Mouse (Mus musculus) embryonic facial prominence, embryonic 14.5 days (tissue): Measurements from ENCODE around the gene Wnt3a. TPM values are rescaled to one million over a fixed set of nuclear protein-coding genes. Genes with fewer than 3 reads are reported as not detected.
"Not testable (repeated sequence)": the region's sequence is repeated elsewhere in the genome, so short reads cannot be mapped to it uniquely, and the experiment has no call there.

Experiments
- ATAC-seq: fragments of 200-750 bp; cut with Nextera tagmentation; 2 replicates; pipeline ENCODE4 v1.8.0; 2017; ENCODE audit warnings: low read depth, moderate number of reproducible peaks, moderate TSS enrichment
- DNase-seq: peaks from one replicate; pipeline ENCODE4 v3.0.0-alpha.2; 2015; ENCODE audit warnings: low spot score
- H3K27ac ChIP-seq: fragments of 300-500 bp; sonication (generic); replicated peaks from 2 replicates; pipeline ENCODE4 v1.5.1; 2014; ENCODE audit warnings: low read depth, mild to moderate bottlenecking, low read length, moderate library complexity
- H3K27me3 ChIP-seq: fragments of 300-500 bp; sonication (generic); replicated peaks from 2 replicates; pipeline ENCODE4 v1.6.1; 2014; ENCODE audit warnings: low read length; ENCODE audit not compliant: control insufficient read depth, insufficient read depth
- H3K36me3 ChIP-seq: fragments of 300-500 bp; sonication (generic); 2 replicates; pipeline ENCODE4 v1.6.1; 2014; ENCODE audit warnings: low read length, mixed read lengths; ENCODE audit not compliant: control insufficient read depth, insufficient read depth
- H3K4me1 ChIP-seq: fragments of 300-500 bp; sonication (generic); 2 replicates; pipeline ENCODE4 v1.6.1; 2014; ENCODE audit warnings: antibody characterized with exemption, low read length; ENCODE audit not compliant: control insufficient read depth, insufficient read depth
- H3K4me2 ChIP-seq: fragments of 300-500 bp; sonication (generic); 2 replicates; pipeline ENCODE4 v1.6.1; 2014; ENCODE audit warnings: low read depth, mild to moderate bottlenecking, low read length, moderate library complexity, mixed read lengths
- H3K4me3 ChIP-seq: fragments of 300-500 bp; sonication (generic); 2 replicates; pipeline ENCODE4 v1.5.1; 2014; ENCODE audit warnings: low read depth, mild to moderate bottlenecking, low read length
- H3K9ac ChIP-seq: fragments of 300-500 bp; sonication (generic); 2 replicates; pipeline ENCODE4 v1.6.1; 2014; ENCODE audit warnings: low read depth, mild to moderate bottlenecking, low read length, moderate library complexity, mixed read lengths
- H3K9me3 ChIP-seq: fragments of 300-500 bp; sonication (generic); 2 replicates; pipeline ENCODE4 v1.6.1; 2016; ENCODE audit warnings: low read length; ENCODE audit not compliant: control insufficient read depth
- WGBS: fragments of 180-500 bp; shearing (Covaris S2); extraction: QIAGEN DNeasy Blood & Tissue Kit; methylation state at CpG from one replicate; pipeline ENCODE4 v1.1.7; 2014; 5-methylcytosine and 5-hydroxymethylcytosine counted together
- polyA plus RNA-seq: library from polyadenylated mRNA; unstranded; fragments of >200 nt; fragmentation: Nextera tagmentation; extraction: Ambion mirVana; gene quantifications from 2 replicates; pipeline ENCODE4 v1.2.1, GENCODE M21; 2014

The Wnt3a gene
- polyA plus RNA-seq, 1 experiment from 2014 or later = 0.78 TPM

GRCm38 (mm10) chr11:59212892-59213494, 77.6 kb downstream of the Wnt3a start:
- DNase-seq = no peak
- no peak overlapping the region for H3K4me3 ChIP-seq
- H3K9me3 ChIP-seq = no peaks in the 10 kb centered on the region
- WGBS = 92% methylated on average over 12 of the region's 12 CpGs
- H3K27ac ChIP-seq = no peak overlapping the region
- no peak for ATAC-seq
- no peaks in the 10 kb centered on the region for H3K27me3 ChIP-seq
- no peaks in the 10 kb centered on the region; the same call in 1 of the 2 replicates for H3K4me1 ChIP-seq
- peaks cover 58% of the 10 kb centered on the region for H3K36me3 ChIP-seq
- H3K4me2 ChIP-seq = no peak overlapping the region
- no peak overlapping the region for H3K9ac ChIP-seq

DNA sequence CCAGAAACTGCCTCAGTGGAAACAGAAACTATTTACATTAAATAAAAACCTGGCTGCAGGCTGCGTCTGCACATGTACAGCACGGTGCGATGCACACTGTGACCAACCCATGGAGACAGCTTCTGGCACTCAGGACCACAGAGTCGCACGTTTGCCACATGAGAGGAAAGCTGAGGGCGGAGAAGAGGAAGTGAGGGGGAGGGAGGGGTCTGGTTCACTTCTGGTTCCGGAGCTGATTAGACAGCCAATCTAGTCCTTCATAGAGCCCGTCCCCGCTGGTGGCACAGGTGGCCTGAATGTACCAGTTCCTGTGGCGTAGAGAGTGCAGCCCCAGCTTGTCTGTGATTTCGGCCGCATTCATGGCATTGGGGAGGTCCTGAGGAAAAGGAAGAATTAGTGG, 78.2 kb downstream of the Wnt3a start:
- H3K4me1 ChIP-seq, H3K9me3 ChIP-seq, H3K4me2 ChIP-seq, H3K27ac ChIP-seq, H3K4me3 ChIP-seq, ATAC-seq, DNase-seq, H3K27me3 ChIP-seq, H3K9ac ChIP-seq: not testable (repeated sequence)
- H3K36me3 ChIP-seq = peaks cover 53% of the 10 kb centered on the region
- 85% methylated on average over 12 of the region's 12 CpGs for WGBS

- DNase-seq, H3K27ac ChIP-seq, H3K9me3 ChIP-seq, H3K9ac ChIP-seq, H3K27me3 ChIP-seq, H3K4me1 ChIP-seq, H3K4me3 ChIP-seq, ATAC-seq, H3K4me2 ChIP-seq: not testable (repeated sequence)
- H3K36me3 ChIP-seq = peaks cover 54% of the 10 kb centered on the region
- 80% methylated on average over 6 of the region's 9 CpGs for WGBS
Observed at GRCm38 (mm10) chr11:59211561-59211960, 79.0 kb downstream of the Wnt3a start.

- Histone ChIP-seq H3K4me3 (no peak overlapping the region), H3K9ac (no peak overlapping the region), H3K4me1 (no peaks in the 10 kb centered on the region; the same call in 1 of the 2 replicates), H3K27me3 (no peaks in the 10 kb centered on the region), H3K4me2 (no peak overlapping the region), H3K9me3 (no peaks in the 10 kb centered on the region), H3K36me3 (peaks cover 67% of the 10 kb centered on the region), H3K27ac (no peak overlapping the region)
- DNase-seq (no peak), ATAC-seq (no peak)
- WGBS = 80% methylated on average over 4 of the region's 4 CpGs
Observed at GRCm38 (mm10) chr11:59210020-59210419, 80.5 kb downstream of the Wnt3a start.

- H3K9ac ChIP-seq = peak overlapping the region; percentile 93; the same call in 1 of the 2 replicates
Observed at GRCm38 (mm10) chr11:59209580-59209979, 81.0 kb downstream of the Wnt3a start.

DNA sequence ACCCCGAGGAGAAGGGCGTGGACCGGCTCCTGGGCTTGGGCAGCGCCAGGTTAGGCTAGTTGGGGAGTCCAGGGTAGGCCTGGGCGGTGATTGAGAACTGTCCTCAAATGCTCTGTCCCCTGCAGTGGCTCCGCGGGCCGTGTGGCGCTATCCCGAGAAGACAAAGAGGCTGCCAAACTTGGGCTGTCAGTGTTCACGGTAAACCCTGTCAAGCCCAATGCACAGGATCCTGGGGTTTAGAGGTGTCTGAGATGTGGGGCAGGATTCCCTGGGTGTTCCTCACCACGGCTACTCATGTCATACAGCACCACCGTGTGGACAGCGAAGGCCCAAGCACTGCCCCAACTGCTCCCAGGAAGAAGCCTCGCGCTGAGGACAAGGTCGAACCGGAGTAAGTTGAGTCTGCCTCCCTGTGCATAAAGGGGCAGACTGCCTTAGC, 81.5 kb downstream of the Wnt3a start:
- Histone ChIP-seq H3K4me1 (no peaks in the 10 kb centered on the region; the same call in 1 of the 2 replicates), H3K4me3 (peak overlapping the region; percentile 91), H3K27me3 (no peaks in the 10 kb centered on the region), H3K36me3 (peaks cover 70% of the 10 kb centered on the region), H3K9me3 (no peaks in the 10 kb centered on the region), H3K9ac (peak overlapping the region; percentile 93), H3K27ac (peak overlapping the region; percentile 94), H3K4me2 (peak overlapping the region; percentile 79)
- DNase-seq (peak; percentile 83), ATAC-seq (peak; percentile 61)
- 9% methylated on average over 17 of the region's 18 CpGs for WGBS

More at GRCm38 (mm10) chr11:59209580-59209979, 81.0 kb downstream of the Wnt3a start:
- DNase-seq = no peak
- Histone ChIP-seq H3K4me3 (peak overlapping the region; percentile 91), H3K4me2 (peak overlapping the region; percentile 79), H3K9me3 (no peaks in the 10 kb centered on the region), H3K4me1 (no peaks in the 10 kb centered on the region; the same call in 1 of the 2 replicates), H3K27me3 (no peaks in the 10 kb centered on the region), H3K36me3 (peaks cover 66% of the 10 kb centered on the region), H3K27ac (no peak overlapping the region; the same call in 1 of the 2 replicates)
- 67% methylated on average over 5 of the region's 5 CpGs for WGBS
- no peak for ATAC-seq

- Histone ChIP-seq H3K36me3 (peaks cover 67% of the 10 kb centered on the region), H3K4me3 (peak within 1 kb of the TSS; percentile 91), H3K9me3 (no peaks in the 10 kb centered on the region), H3K9ac (peak within 1 kb of the TSS; percentile 93), H3K4me1 (no peaks in the 10 kb centered on the region; the same call in 1 of the 2 replicates), H3K4me2 (peak within 1 kb of the TSS; percentile 79), H3K27me3 (no peaks in the 10 kb centered on the region), H3K27ac (peak within 1 kb of the TSS; percentile 94)
- DNase-seq (peak; percentile 96), ATAC-seq (peak; percentile 87)
- 0% methylated on average over 48 of the region's 67 CpGs for WGBS
Observed at GRCm38 (mm10) chr11:59208153-59208831, 82.3 kb downstream of the Wnt3a start, which contains the start of gene 2310033P09Rik. TSS of gene 2310033P09Rik (plus strand) at chr11:59208321.

- Histone ChIP-seq H3K36me3 (peaks cover 28% of the 10 kb centered on the region), H3K27ac (peak within 1 kb of the TSS; percentile 68), H3K9me3 (no peaks in the 10 kb centered on the region), H3K9ac (peak within 1 kb of the TSS; percentile 81), H3K4me2 (peak within 1 kb of the TSS; percentile 95), H3K4me1 (peaks cover 7% of the 10 kb centered on the region; the same call in 1 of the 2 replicates), H3K27me3 (no peaks in the 10 kb centered on the region), H3K4me3 (peak within 1 kb of the TSS; percentile 86)
- peak; percentile 97 for DNase-seq
- WGBS = under 1% methylated on average over 62 of the region's 63 CpGs
- ATAC-seq = peak; percentile 94
Observed at GRCm38 (mm10) chr11:59202081-59202995, 88.2 kb downstream of the Wnt3a start, which contains the start of gene Mrpl55. TSS of gene Mrpl55 (plus strand) at chr11:59202486.
